Comparison of ENCODE assay signal across 29 mouse cellular contexts in genomic region chr7:35197022-35197421, GRCm38 (mm10). TPM values are rescaled to one million over a fixed set of nuclear protein-coding genes. Genes with fewer than 3 reads are reported as not detected.
DNase-seq lines count a peak whose midpoint lies in the region; ATAC-seq and TF ChIP-seq lines count a peak whose summit lies in the region.
"Had no signal": no experiment of that assay in that cellular context is flagged by ENCODE, and none has a peak within 500 bp of the region (broad histone marks: within the 10 kb centered on the region; RNA-seq: fewer than 3 reads in every experiment).

No protein-coding gene starts in this region.

- H3K4me3 ChIP-seq in limb, embryonic 13.5 days: no peak overlapping the region
- no peak overlapping the region for H3K4me3 ChIP-seq in limb, embryonic 10.5 days
- no peak overlapping the region for H3K4me3 ChIP-seq in embryonic facial prominence, embryonic 15.5 days (replicated peaks)
- H3K4me3 ChIP-seq in lung, embryonic 16.5 days (ENCODE audit: low read length): no peak overlapping the region
- H3K4me3 ChIP-seq in intestine, postnatal 0 days (ENCODE audit: low read depth, low read length): no peak overlapping the region
- no peak overlapping the region for H3K4me3 ChIP-seq in heart, embryonic 12.5 days
- H3K4me3 ChIP-seq in forebrain, postnatal 0 days (ENCODE audit: low read depth, low read length): no peak overlapping the region
- H3K4me3 ChIP-seq: forebrain, embryonic 10.5 days; forebrain, embryonic 15.5 days; gastrocnemius, adult 2 months; left cerebral cortex, adult 2 months had no signal

- peaks cover 28% of the 10 kb centered on the region for H3K36me3 ChIP-seq in limb, embryonic 13.5 days
- peaks cover 34% of the 10 kb centered on the region for H3K36me3 ChIP-seq in limb, embryonic 10.5 days
- H3K36me3 ChIP-seq in embryonic facial prominence, embryonic 15.5 days: peaks cover 18% of the 10 kb centered on the region
- H3K36me3 ChIP-seq in lung, embryonic 16.5 days (ENCODE audit: control insufficient read depth, insufficient read depth, low read length): peaks cover 6% of the 10 kb centered on the region
- H3K36me3 ChIP-seq in intestine, postnatal 0 days (ENCODE audit: control insufficient read depth, insufficient read depth): no peaks in the 10 kb centered on the region
- H3K36me3 ChIP-seq in heart, embryonic 12.5 days: peaks cover 8% of the 10 kb centered on the region; the same call in 1 of the 2 replicates
- H3K36me3 ChIP-seq in forebrain, postnatal 0 days (ENCODE audit: insufficient read depth): peaks cover 37% of the 10 kb centered on the region

- no peak for TF ChIP-seq CTCF in intestine, postnatal 0 days (IDR thresholded peaks at IDR 0.05; ENCODE audit: low read depth)
- TF ChIP-seq CTCF in forebrain, postnatal 0 days (IDR thresholded peaks at IDR 0.05; ENCODE audit: low read depth): no peak

- no peak overlapping the region for H3K4me2 ChIP-seq in limb, embryonic 13.5 days (replicated peaks)
- no peak overlapping the region for H3K4me2 ChIP-seq in embryonic facial prominence, embryonic 15.5 days (replicated peaks)
- H3K4me2 ChIP-seq in lung, embryonic 16.5 days (ENCODE audit: low read depth, low read length): no peak overlapping the region
- H3K4me2 ChIP-seq in intestine, postnatal 0 days (replicated peaks; ENCODE audit: low read depth): no peak overlapping the region
- H3K4me2 ChIP-seq in heart, embryonic 12.5 days: no peak overlapping the region
- H3K4me2 ChIP-seq in forebrain, postnatal 0 days (ENCODE audit: low read depth): no peak overlapping the region
- H3K4me2 ChIP-seq: forebrain, embryonic 15.5 days had no signal

- H3K9ac ChIP-seq in limb, embryonic 13.5 days: no peak overlapping the region
- no peak overlapping the region for H3K9ac ChIP-seq in embryonic facial prominence, embryonic 15.5 days
- H3K9ac ChIP-seq in lung, embryonic 16.5 days (ENCODE audit: low read length): no peak overlapping the region
- H3K9ac ChIP-seq in intestine, postnatal 0 days (ENCODE audit: low read depth, low read length): no peak overlapping the region
- no peak overlapping the region for H3K9ac ChIP-seq in heart, embryonic 12.5 days
- no peak overlapping the region for H3K9ac ChIP-seq in forebrain, postnatal 0 days
- H3K9ac ChIP-seq: forebrain, embryonic 15.5 days; liver, embryonic 14.5 days had no signal

- H3K4me1 ChIP-seq in limb, embryonic 13.5 days: peaks cover 19% of the 10 kb centered on the region; the same call in 1 of the 2 replicates
- H3K4me1 ChIP-seq in limb, embryonic 10.5 days: peaks cover 8% of the 10 kb centered on the region; the same call in 1 of the 2 replicates
- H3K4me1 ChIP-seq in embryonic facial prominence, embryonic 15.5 days: peaks cover 19% of the 10 kb centered on the region
- H3K4me1 ChIP-seq in lung, embryonic 16.5 days (replicated peaks; ENCODE audit: control insufficient read depth, insufficient read depth, low read length): peaks cover 3% of the 10 kb centered on the region; the same call in 1 of the 2 replicates
- H3K4me1 ChIP-seq in intestine, postnatal 0 days (replicated peaks; ENCODE audit: control insufficient read depth, insufficient read depth, low read length): no peaks in the 10 kb centered on the region
- no peaks in the 10 kb centered on the region for H3K4me1 ChIP-seq in heart, embryonic 12.5 days (replicated peaks)
- H3K4me1 ChIP-seq in forebrain, postnatal 0 days (ENCODE audit: insufficient read depth): no peaks in the 10 kb centered on the region
- H3K4me1 ChIP-seq: forebrain, embryonic 15.5 days had no signal

- WGBS in limb, embryonic 13.5 days: 51% methylated on average over 2 of the region's 2 CpGs
- 72% methylated on average over 2 of the region's 2 CpGs for WGBS in limb, embryonic 10.5 days
- WGBS in embryonic facial prominence, embryonic 15.5 days: 22% methylated on average over 2 of the region's 2 CpGs
- 47% methylated on average over 2 of the region's 2 CpGs for WGBS in lung, embryonic 16.5 days
- 56% methylated on average over 2 of the region's 2 CpGs for WGBS in intestine, postnatal 0 days
- WGBS in heart, embryonic 12.5 days: 56% methylated on average over 2 of the region's 2 CpGs
- WGBS in forebrain, postnatal 0 days: 78% methylated on average over 2 of the region's 2 CpGs

- no peak for DNase-seq in limb, embryonic 10.5 days (ENCODE audit: low spot score)
- peak; percentile 55 for DNase-seq in lung, postnatal 36 days
- DNase-seq in forebrain, postnatal 0 days: no peak
- DNase-seq: adrenal gland, postnatal 14 days; cerebellum, adult 11 months; cerebellum, adult 9-10 months; cerebellum, postnatal 36 days; gastrocnemius, adult 2 months; gastrocnemius, postnatal 36 days; heart, adult 18-20 months; heart, postnatal 14 days; kidney, adult 11 months; kidney, postnatal 14 days; liver; midbrain, embryonic 14.5 days; right cerebral cortex, adult 18-20 months; spleen, adult 18-20 months; thymus, postnatal 14 days had no signal

- H3K9me3 ChIP-seq in limb, embryonic 13.5 days: no peaks in the 10 kb centered on the region
- no peaks in the 10 kb centered on the region for H3K9me3 ChIP-seq in limb, embryonic 10.5 days (replicated peaks)
- no peaks in the 10 kb centered on the region for H3K9me3 ChIP-seq in embryonic facial prominence, embryonic 15.5 days (replicated peaks)
- no peaks in the 10 kb centered on the region for H3K9me3 ChIP-seq in lung, embryonic 16.5 days (ENCODE audit: control insufficient read depth, low read length)
- no peaks in the 10 kb centered on the region for H3K9me3 ChIP-seq in intestine, postnatal 0 days (ENCODE audit: control insufficient read depth)
- no peaks in the 10 kb centered on the region for H3K9me3 ChIP-seq in heart, embryonic 12.5 days (replicated peaks)
- no peaks in the 10 kb centered on the region for H3K9me3 ChIP-seq in forebrain, postnatal 0 days (ENCODE audit: low read length)
- H3K9me3 ChIP-seq: forebrain, embryonic 15.5 days had no signal

- no peak overlapping the region for H3K27ac ChIP-seq in limb, embryonic 13.5 days
- H3K27ac ChIP-seq in limb, embryonic 10.5 days: no peak overlapping the region
- H3K27ac ChIP-seq in embryonic facial prominence, embryonic 15.5 days (replicated peaks): peak overlapping the region; percentile 35
- no peak overlapping the region for H3K27ac ChIP-seq in lung, embryonic 16.5 days (ENCODE audit: low read length)
- H3K27ac ChIP-seq in intestine, postnatal 0 days (ENCODE audit: low read depth, low read length): no peak overlapping the region
- no peak overlapping the region for H3K27ac ChIP-seq in heart, embryonic 12.5 days (ENCODE audit: poor library complexity, severe bottlenecking)
- no peak overlapping the region for H3K27ac ChIP-seq in forebrain, postnatal 0 days (ENCODE audit: low read depth, low read length)
- H3K27ac ChIP-seq: forebrain, embryonic 10.5 days; forebrain, embryonic 15.5 days; gastrocnemius, adult 2 months; hindbrain, postnatal 0 days; left cerebral cortex, adult 2 months; liver, embryonic 14.5 days had no signal

- H3K27me3 ChIP-seq in limb, embryonic 13.5 days: peaks cover 3% of the 10 kb centered on the region; the same call in 1 of the 2 replicates
- 0 out of 2 replicates have a peak, but pooled peaks cover 3% of the 10 kb centered on the region for H3K27me3 ChIP-seq in limb, embryonic 10.5 days (ENCODE audit: low read depth, poor library complexity, severe bottlenecking)
- H3K27me3 ChIP-seq in embryonic facial prominence, embryonic 15.5 days: peaks cover 6% of the 10 kb centered on the region
- no peaks in the 10 kb centered on the region for H3K27me3 ChIP-seq in lung, embryonic 16.5 days (ENCODE audit: control insufficient read depth, insufficient read depth, low read depth, low read length)
- H3K27me3 ChIP-seq in intestine, postnatal 0 days (replicated peaks; ENCODE audit: control insufficient read depth, insufficient read depth, low read length): no peaks in the 10 kb centered on the region
- peaks cover 10% of the 10 kb centered on the region for H3K27me3 ChIP-seq in heart, embryonic 12.5 days (replicated peaks)
- H3K27me3 ChIP-seq in forebrain, postnatal 0 days (ENCODE audit: insufficient read depth, low read length): no peaks in the 10 kb centered on the region
- H3K27me3 ChIP-seq: forebrain, embryonic 15.5 days had no signal

- peak; percentile 37; the same call in 1 of the 2 replicates for ATAC-seq in limb, embryonic 13.5 days (ENCODE audit: low FRiP score, low read depth)
- peak; percentile 48; the same call in 1 of the 2 replicates for ATAC-seq in embryonic facial prominence, embryonic 15.5 days (ENCODE audit: insufficient number of reproducible peaks, low FRiP score, low TSS enrichment, low read depth)
- ATAC-seq in lung, embryonic 16.5 days (ENCODE audit: low read depth): peak; percentile 72
- ATAC-seq in intestine, postnatal 0 days: no peak
- no peak for ATAC-seq in heart, embryonic 12.5 days (ENCODE audit: insufficient number of reproducible peaks, low FRiP score)
- ATAC-seq in forebrain, postnatal 0 days: no peak
- ATAC-seq: forebrain, embryonic 15.5 days; hindbrain, postnatal 0 days had no signal

RNA-seq across cellular contexts. Expression of gene Slc7a10, which starts 10.8 kb away (rescaled TPM):
- polyA plus RNA-seq in limb, embryonic 13.5 days (2015; fragmentation: Nextera tagmentation; extraction: Ambion mirVana): 1.4 and 2.0 TPM in 2 replicates
- polyA plus RNA-seq in limb, embryonic 10.5 days (2016; fragmentation: Nextera tagmentation; extraction: Ambion mirVana): 0.31 TPM in 1 of 2 replicates, not detected in the other
- polyA plus RNA-seq in embryonic facial prominence, embryonic 15.5 days (2015; fragmentation: Nextera tagmentation; extraction: Ambion mirVana): 12.5 and 16.9 TPM in 2 replicates
- 5.3 and 6.2 TPM in 2 replicates for polyA plus RNA-seq in lung, embryonic 16.5 days (2015; fragmentation: Nextera tagmentation; extraction: Ambion mirVana)
- 0.34 and 0.42 TPM in 2 replicates for polyA plus RNA-seq in intestine, postnatal 0 days (2015; fragmentation: Nextera tagmentation; extraction: Ambion mirVana)
- polyA plus RNA-seq in heart, embryonic 12.5 days (2016; fragmentation: Nextera tagmentation; extraction: Ambion mirVana): 1.1 and 1.3 TPM in 2 replicates
- 12.3 and 12.7 TPM in 2 replicates for total RNA-seq in forebrain, postnatal 0 days (2014; rRNA removed)
- polyA plus RNA-seq in forebrain, postnatal 0 days (2015; fragmentation: Nextera tagmentation; extraction: Ambion mirVana): 8.0 and 15.2 TPM in 2 replicates
- total RNA-seq: MEL had no signal

RNA-seq across cellular contexts. Expression of gene Lrp3, which starts 18.3 kb away (rescaled TPM):
- polyA plus RNA-seq in limb, embryonic 13.5 days (2015; fragmentation: Nextera tagmentation; extraction: Ambion mirVana): 8.9 and 9.6 TPM in 2 replicates
- 7.8 and 9.4 TPM in 2 replicates for polyA plus RNA-seq in limb, embryonic 10.5 days (2016; fragmentation: Nextera tagmentation; extraction: Ambion mirVana)
- 11.2 and 11.8 TPM in 2 replicates for polyA plus RNA-seq in embryonic facial prominence, embryonic 15.5 days (2015; fragmentation: Nextera tagmentation; extraction: Ambion mirVana)
- polyA plus RNA-seq in lung, embryonic 16.5 days (2015; fragmentation: Nextera tagmentation; extraction: Ambion mirVana): 5.9 and 6.7 TPM in 2 replicates
- 1.6 and 2.1 TPM in 2 replicates for polyA plus RNA-seq in intestine, postnatal 0 days (2015; fragmentation: Nextera tagmentation; extraction: Ambion mirVana)
- 1.6 and 1.7 TPM in 2 replicates for polyA plus RNA-seq in heart, embryonic 12.5 days (2016; fragmentation: Nextera tagmentation; extraction: Ambion mirVana)
- total RNA-seq in forebrain, postnatal 0 days (2014; rRNA removed): 109 and 122 TPM in 2 replicates
- polyA plus RNA-seq in forebrain, postnatal 0 days (2015; fragmentation: Nextera tagmentation; extraction: Ambion mirVana): 20.9 and 22.1 TPM in 2 replicates
- total RNA-seq: MEL had no signal

Comparison
In these comparisons a context has a peak if more than half of its experiments do, and no peak if none do; other contexts are left out.
1. ATAC-seq: peak in limb, embryonic 13.5 days (single experiment), embryonic facial prominence, embryonic 15.5 days (single experiment) and lung, embryonic 16.5 days (single experiment); none in intestine, postnatal 0 days (single experiment), heart, embryonic 12.5 days (single experiment) and forebrain, postnatal 0 days (single experiment).